Mouse (Mus musculus) kidney, adult 18-20 months (tissue): ENCODE data around the gene Hnrnph1.
A peak's percentile ranks its signal among the peaks of the same experiment; 100 is the strongest.

Source experiments
- DNase-seq: peaks from one replicate; pipeline ENCODE4 v3.0.0; 2021

Gene Hnrnph1

GRCm38 (mm10) chr11:50415563-50416241 lies 38.9 kb downstream of the Hnrnph1 start:
- DNase-seq, result no peak

GRCm38 (mm10) chr11:50417856-50418255 lies 41.1 kb downstream of the Hnrnph1 start:
- no peak for DNase-seq

DNA sequence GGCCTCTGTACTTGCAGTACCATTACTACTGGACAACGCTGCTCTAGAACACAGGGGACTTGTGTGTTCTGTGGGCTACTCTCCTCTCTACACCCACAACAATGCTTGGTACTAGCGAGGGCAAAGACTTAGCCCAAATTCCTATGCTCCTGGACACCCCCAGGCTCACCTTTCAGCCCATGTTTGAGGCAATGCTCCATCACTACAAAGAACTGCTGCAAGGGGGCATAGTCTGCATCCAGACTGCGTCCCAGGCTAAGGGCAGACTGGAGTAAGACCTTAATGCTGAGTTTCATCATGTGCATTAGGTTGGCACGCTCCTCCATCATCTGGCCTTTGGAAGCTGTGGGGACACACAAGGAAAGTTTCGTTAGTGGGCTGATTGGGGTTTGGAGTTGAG lies 44.7 kb downstream of the Hnrnph1 start:
- DNase-seq, result no peak

DNA sequence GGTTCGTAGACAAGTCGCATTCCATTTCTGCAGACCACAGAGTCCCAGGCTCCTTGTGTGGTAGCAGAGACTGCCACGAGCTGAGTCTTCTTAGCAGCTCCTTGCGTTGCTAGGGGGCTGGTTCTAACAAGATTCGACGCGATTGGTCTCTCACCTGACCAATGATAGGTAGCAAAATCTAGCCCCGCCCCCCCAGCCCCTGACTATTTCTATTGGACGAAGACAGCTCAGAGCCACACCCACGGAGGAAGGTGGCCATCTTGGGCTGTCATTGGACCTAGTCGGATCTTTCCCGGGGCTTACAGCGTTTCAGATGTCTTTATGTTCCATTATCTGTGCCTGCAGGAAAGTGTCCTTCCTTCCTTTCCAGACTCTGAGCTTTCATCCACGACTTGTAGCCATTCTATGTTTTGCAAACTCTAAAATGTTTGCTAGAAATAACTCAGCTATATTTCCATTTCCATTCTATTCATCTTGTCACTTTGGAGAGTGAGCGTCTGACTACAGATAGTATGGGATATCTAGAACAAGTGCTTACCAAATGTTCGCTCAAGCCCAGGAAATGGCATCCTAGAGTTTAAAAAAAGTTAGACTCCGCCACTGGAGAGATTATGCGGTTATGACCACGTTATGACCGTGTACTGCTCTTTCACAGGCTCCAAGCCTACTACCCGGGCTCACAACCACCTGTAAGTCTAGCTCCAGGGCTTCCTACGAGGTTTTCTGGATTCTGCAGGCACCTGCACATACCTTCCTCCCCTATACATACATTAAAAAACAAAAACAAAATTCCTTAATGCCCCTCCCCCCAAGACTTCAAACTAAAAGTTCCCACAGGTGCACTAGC lies 45.4 kb downstream of the Hnrnph1 start:
- peak; percentile 26 for DNase-seq

DNA sequence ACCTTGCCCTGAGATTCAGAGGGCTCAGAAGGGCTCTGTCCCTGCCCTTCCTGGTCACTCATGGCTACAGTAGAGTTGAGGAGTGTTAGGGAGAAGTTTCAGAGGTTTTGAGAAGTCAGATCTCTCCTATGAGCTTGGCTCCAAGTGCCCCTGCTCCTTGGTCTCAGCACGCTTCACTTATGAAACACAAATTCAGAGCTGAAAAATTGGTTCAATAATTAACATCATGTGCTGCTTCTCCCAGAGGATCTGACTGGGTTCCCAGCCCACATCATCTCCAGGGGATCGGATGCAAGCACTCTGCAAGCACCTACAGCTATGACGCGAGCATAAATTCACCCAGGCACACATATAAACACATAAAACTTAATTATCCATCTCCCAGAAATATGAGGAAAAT lies 49.3 kb downstream of the Hnrnph1 start:
- no peak for DNase-seq

DNA sequence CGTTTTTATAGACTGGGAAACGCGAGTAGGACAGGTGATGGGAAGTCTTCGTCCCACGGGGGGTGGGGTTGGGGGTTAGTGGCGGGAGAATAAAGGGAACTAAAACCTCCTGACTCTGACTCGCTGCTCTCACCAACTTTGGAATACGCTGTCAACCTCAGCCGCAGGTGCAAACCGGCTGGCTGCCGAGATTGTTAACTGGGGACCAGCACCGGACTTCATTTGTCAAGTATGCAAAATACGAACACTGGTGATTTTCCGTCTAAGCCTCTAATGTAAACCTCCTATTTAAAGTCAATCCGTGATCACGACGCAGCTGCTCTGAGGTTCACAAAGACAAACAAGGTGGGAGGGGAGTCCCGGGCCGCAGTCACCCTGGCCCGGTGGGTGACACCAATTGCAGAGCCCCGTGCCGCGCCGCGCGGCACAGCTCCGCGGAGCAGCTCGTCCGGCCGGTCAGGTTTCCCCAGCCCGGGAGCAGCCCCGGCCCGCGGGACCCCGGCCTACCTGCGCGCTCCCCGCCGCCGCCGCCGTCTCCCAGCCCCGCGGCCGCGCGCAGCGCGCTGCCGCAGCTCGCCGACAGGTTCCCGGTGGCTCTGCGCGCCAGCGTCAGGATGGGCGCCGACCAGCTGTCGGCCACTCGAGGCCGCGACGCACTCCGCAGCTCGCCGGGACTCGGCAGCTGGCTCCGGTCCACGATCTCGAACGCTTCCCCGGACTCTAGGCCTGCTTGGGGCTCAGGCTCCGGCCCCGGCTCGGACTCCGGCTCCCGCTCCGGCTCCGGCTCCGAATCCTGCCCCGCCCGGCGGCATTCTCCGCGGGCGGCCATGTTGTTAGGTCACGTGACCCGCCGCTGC lies 53.7 kb downstream of the Hnrnph1 start, which contains the start of gene Rufy1:
TSS of gene Rufy1 (minus strand) at position 849 of the 857 bp plus-strand sequence.
- DNase-seq, result peak; percentile 93

- no peak for DNase-seq
Observed at GRCm38 (mm10) chr11:50431134-50432068, 54.6 kb downstream of the Hnrnph1 start.

- no peak for DNase-seq
Observed at GRCm38 (mm10) chr11:50432069-50432440, 55.3 kb downstream of the Hnrnph1 start.

DNA sequence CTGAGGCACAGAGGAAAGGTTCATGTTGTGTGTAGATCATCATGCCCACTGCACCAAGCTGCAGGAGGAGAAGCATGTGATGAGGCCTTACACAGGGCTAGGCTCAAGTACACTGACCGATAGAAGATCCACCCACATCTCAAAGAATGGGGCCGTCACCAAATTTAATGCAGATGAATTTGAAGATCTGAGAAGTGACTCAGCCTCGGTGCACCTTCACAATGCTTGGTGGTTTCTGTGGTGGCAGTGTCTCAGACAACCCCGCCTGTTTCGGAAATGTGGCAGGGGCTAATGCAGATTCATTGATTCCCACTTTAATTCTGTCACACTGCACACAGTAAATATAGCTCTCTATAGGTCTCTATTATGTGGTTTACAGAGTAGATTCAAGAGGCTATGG lies 56.1 kb downstream of the Hnrnph1 start:
- no peak for DNase-seq
